Mouse (Mus musculus) forebrain, postnatal 0 days (tissue): ENCODE measurements around the gene Aurka. TPM values are rescaled to one million over a fixed set of nuclear protein-coding genes. Genes with fewer than 3 reads are reported as not detected.
A peak's percentile ranks its signal among the peaks of the same experiment; 100 is the strongest.

Experiments used
- ATAC-seq: fragments of 200-750 bp; cut with Nextera tagmentation; 2 replicates; pipeline ENCODE4 v1.8.0; 2017; ENCODE audit warnings: mild to moderate bottlenecking, moderate library complexity
- DNase-seq: peaks from one replicate; pipeline ENCODE4 v3.0.0-alpha.2; 2015
- H3K27ac ChIP-seq: fragments of 300-500 bp; sonication (generic); 2 replicates; pipeline ENCODE4 v1.5.1; 2014; ENCODE audit warnings: low read depth, mild to moderate bottlenecking, antibody characterized with exemption, low read length, moderate library complexity, mixed read lengths
- H3K27me3 ChIP-seq: fragments of 300-500 bp; sonication (generic); 2 replicates; pipeline ENCODE4 v1.6.1; 2014; ENCODE audit warnings: mild to moderate bottlenecking, low read length, mixed read lengths; ENCODE audit not compliant: insufficient read depth
- H3K36me3 ChIP-seq: fragments of 300-500 bp; sonication (generic); 2 replicates; pipeline ENCODE4 v1.6.1; 2014; ENCODE audit warnings: mild to moderate bottlenecking, moderate library complexity; ENCODE audit not compliant: insufficient read depth
- H3K4me1 ChIP-seq: fragments of 300-500 bp; sonication (generic); 2 replicates; pipeline ENCODE4 v1.6.1; 2014; ENCODE audit warnings: antibody characterized with exemption; ENCODE audit not compliant: insufficient read depth
- H3K4me2 ChIP-seq: fragments of 300-500 bp; sonication (generic); 2 replicates; pipeline ENCODE4 v1.6.1; 2014; ENCODE audit warnings: low read depth, mild to moderate bottlenecking, moderate library complexity
- H3K4me3 ChIP-seq: fragments of 300-500 bp; sonication (generic); 2 replicates; pipeline ENCODE4 v1.5.1; 2014; ENCODE audit warnings: low read depth, low read length, mixed read lengths
- H3K9ac ChIP-seq: fragments of 300-500 bp; sonication (generic); 2 replicates; pipeline ENCODE4 v1.6.1; 2014; ENCODE audit warnings: mild to moderate bottlenecking
- H3K9me3 ChIP-seq: fragments of 300-500 bp; sonication (generic); 2 replicates; pipeline ENCODE4 v1.6.1; 2016; ENCODE audit warnings: low read length
- CTCF ChIP-seq: sonication (generic); IDR thresholded peaks from 2 replicates; pipeline ENCODE4 v1.5.1; 2016; ENCODE audit warnings: antibody characterized with exemption, control low read depth, low read depth
- WGBS: fragments of 180-500 bp; shearing (Covaris S2); extraction: QIAGEN DNeasy Blood & Tissue Kit; methylation state at CpG from one replicate; pipeline ENCODE4 v1.1.7; 2014; 5-methylcytosine and 5-hydroxymethylcytosine counted together
- polyA plus RNA-seq: library from polyadenylated mRNA; unstranded; fragments of >200 nt; fragmentation: Nextera tagmentation; extraction: Ambion mirVana; gene quantifications from 2 replicates; pipeline ENCODE4 v1.2.1, GENCODE M21; 2015
- total RNA-seq: library from RNA; depleted of rRNA; stranded (reverse); fragments of >200 nt; gene quantifications from 2 replicates; pipeline ENCODE4 v1.2.3, GENCODE M21; 2014

The Aurka gene
- total and polyA plus RNA-seq, 2 experiments from 2014 or later, result 9.2 to 10.4 TPM

DNA sequence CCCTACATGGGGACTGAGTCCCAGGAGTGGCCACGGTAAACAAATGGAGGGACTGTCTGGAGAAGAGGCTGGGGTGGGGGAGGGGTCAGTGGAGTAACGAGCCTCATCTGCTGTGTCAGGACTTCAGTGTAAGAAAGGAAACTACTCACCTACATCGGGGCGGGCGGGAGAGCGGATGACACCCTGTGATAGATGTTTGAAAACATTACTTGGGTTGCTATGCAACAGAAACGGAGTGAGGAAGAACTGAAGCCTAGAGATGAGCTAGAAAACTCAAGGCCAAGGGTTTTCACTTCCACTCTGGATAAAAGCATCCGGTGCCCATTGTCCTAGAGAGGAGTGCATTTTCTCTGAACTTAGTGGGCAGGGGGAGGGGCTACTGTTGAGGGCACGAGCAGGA, 29.6 kb upstream of the Aurka start:
- 31% methylated on average over 9 of the region's 9 CpGs for WGBS
- Histone ChIP-seq H3K9ac (no peak overlapping the region), H3K9me3 (no peaks in the 10 kb centered on the region), H3K27ac (no peak overlapping the region), H3K27me3 (no peaks in the 10 kb centered on the region), H3K4me3 (no peak overlapping the region), H3K36me3 (no peaks in the 10 kb centered on the region), H3K4me1 (no peaks in the 10 kb centered on the region), H3K4me2 (no peak overlapping the region)
- peak; percentile 29; the same call in 1 of the 2 replicates for ATAC-seq
- no peak for TF ChIP-seq CTCF
- no peak for DNase-seq

DNA sequence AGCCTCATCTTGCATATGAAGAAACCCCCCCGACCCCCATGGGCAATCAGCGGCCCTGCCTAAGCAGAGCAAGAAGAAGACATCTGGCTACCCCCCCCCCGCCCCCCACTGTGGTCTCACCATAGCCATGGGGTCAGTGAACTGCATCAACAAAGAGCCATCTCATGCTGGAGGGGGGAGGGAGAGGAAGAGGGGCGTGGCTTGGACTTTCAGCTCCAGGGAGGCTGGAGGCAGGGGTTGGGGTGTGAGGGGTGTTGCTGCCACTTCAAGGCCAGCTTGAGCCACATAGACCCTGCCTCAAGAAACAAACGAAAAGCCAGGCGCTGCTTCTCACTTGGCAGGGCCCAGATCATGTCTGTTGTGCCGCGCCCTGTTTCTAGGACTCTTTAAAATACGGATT, 25.6 kb upstream of the Aurka start:
- no peak overlapping the region for H3K27ac ChIP-seq
- DNase-seq, result no peak
- TF ChIP-seq CTCF, result no peak
- WGBS, result 53% methylated on average over 9 of the region's 9 CpGs
- H3K27me3 ChIP-seq, result no peaks in the 10 kb centered on the region
- no peak for ATAC-seq
- no peaks in the 10 kb centered on the region for H3K4me1 ChIP-seq
- H3K4me2 ChIP-seq, result no peak overlapping the region
- H3K4me3 ChIP-seq, result no peak overlapping the region
- H3K36me3 ChIP-seq, result no peaks in the 10 kb centered on the region
- H3K9ac ChIP-seq, result no peak overlapping the region
- H3K9me3 ChIP-seq, result no peaks in the 10 kb centered on the region

DNA sequence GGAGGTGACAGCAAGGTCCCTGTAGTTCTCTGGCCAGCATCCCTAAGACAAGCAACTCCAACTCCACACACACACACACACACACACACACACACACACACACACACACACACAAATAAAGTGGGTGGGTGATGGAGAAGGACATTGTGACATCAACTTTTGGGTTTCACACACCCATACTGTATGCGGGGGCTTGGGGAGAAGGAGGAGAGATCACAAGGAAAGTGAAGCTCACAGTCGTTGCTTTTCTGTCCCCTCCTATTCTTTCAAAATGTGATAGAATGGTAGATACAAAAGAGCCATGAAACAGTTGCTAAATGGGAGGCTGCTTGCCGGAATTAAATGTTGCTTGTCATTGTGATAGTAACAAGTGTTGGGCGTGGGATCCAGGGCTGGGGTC, 24.3 kb upstream of the Aurka start:
- Histone ChIP-seq H3K4me1 (no peaks in the 10 kb centered on the region), H3K9me3 (no peaks in the 10 kb centered on the region), H3K27me3 (no peaks in the 10 kb centered on the region), H3K4me2 (no peak overlapping the region), H3K9ac (no peak overlapping the region), H3K27ac (no peak overlapping the region), H3K4me3 (no peak overlapping the region), H3K36me3 (no peaks in the 10 kb centered on the region)
- WGBS, result 68% methylated on average over 4 of the region's 4 CpGs
- TF ChIP-seq CTCF, result no peak
- DNase-seq (no peak), ATAC-seq (no peak)

GRCm38 (mm10) chr2:172394052-172394392, 23.7 kb upstream of the Aurka start:
- Histone ChIP-seq H3K4me3 (no peak overlapping the region), H3K36me3 (no peaks in the 10 kb centered on the region), H3K9ac (no peak overlapping the region), H3K27ac (no peak overlapping the region), H3K9me3 (no peaks in the 10 kb centered on the region), H3K4me1 (no peaks in the 10 kb centered on the region), H3K4me2 (no peak overlapping the region), H3K27me3 (no peaks in the 10 kb centered on the region)
- no peak for DNase-seq
- 86% methylated on average over 2 of the region's 2 CpGs for WGBS
- TF ChIP-seq CTCF, result no peak
- no peak for ATAC-seq

- no peaks in the 10 kb centered on the region for H3K4me1 ChIP-seq
- 39% methylated on average over 13 of the region's 13 CpGs for WGBS
- TF ChIP-seq CTCF, result no peak
- no peak within 1 kb of the TSS for H3K4me2 ChIP-seq
- no peak within 1 kb of the TSS for H3K4me3 ChIP-seq
- H3K9ac ChIP-seq, result no peak within 1 kb of the TSS
- DNase-seq (no peak), ATAC-seq (no peak)
- H3K9me3 ChIP-seq, result no peaks in the 10 kb centered on the region
- no peaks in the 10 kb centered on the region for H3K36me3 ChIP-seq
- no peaks in the 10 kb centered on the region for H3K27me3 ChIP-seq
- H3K27ac ChIP-seq, result no peak within 1 kb of the TSS
Measured at GRCm38 (mm10) chr2:172393391-172394051, 23.2 kb upstream of the Aurka start, which contains the start of gene Cass4. Cass4 (plus strand) TSS chr2:172393794.

GRCm38 (mm10) chr2:172392041-172392521, 21.7 kb upstream of the Aurka start:
- H3K9me3 ChIP-seq, result no peaks in the 10 kb centered on the region
- DNase-seq, result peak; percentile 9
- H3K4me2 ChIP-seq, result no peak overlapping the region
- H3K27ac ChIP-seq, result no peak overlapping the region
- H3K4me1 ChIP-seq, result no peaks in the 10 kb centered on the region
- no peaks in the 10 kb centered on the region for H3K27me3 ChIP-seq
- no peak overlapping the region for H3K4me3 ChIP-seq
- TF ChIP-seq CTCF, result no peak
- ATAC-seq, result peak; percentile 42
- H3K9ac ChIP-seq, result no peak overlapping the region
- no peaks in the 10 kb centered on the region for H3K36me3 ChIP-seq
- WGBS, result 70% methylated on average over 10 of the region's 10 CpGs

DNA sequence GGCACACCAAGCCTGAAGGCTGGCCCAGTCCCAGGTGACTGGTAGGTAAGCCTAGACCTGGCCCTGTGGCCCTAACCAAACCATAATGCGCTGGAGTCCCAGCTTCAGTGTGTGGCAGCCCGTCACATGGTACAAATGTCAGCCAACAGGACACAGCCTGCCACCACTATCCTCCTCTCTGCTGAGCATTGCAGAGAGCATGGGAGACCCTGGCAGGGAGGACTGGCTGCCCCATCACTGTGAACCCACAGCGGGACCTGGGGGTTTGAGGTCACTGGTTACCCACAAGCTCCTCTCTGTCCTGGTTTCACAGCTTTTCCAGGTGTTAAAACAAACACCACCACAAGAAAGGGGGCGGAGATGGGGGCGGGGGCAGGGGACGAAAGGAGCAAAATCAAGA, 20.0 kb upstream of the Aurka start:
- H3K4me1 ChIP-seq, result no peaks in the 10 kb centered on the region
- TF ChIP-seq CTCF, result no peak
- H3K4me2 ChIP-seq, result no peak overlapping the region
- no peaks in the 10 kb centered on the region for H3K27me3 ChIP-seq
- no peak overlapping the region for H3K4me3 ChIP-seq
- no peaks in the 10 kb centered on the region for H3K9me3 ChIP-seq
- WGBS, result 60% methylated on average over 6 of the region's 6 CpGs
- no peak overlapping the region for H3K9ac ChIP-seq
- ATAC-seq (no peak), DNase-seq (no peak)
- H3K36me3 ChIP-seq, result no peaks in the 10 kb centered on the region
- no peak overlapping the region for H3K27ac ChIP-seq
